Mouse (Mus musculus): ENCODE results near the gene Cplx3. TPM values are rescaled to one million over a fixed set of nuclear protein-coding genes. Genes with fewer than 3 reads are reported as not detected.

Gene Cplx3
- total RNA-seq, 1 experiment from 2014 or later = 0.15 TPM

GRCm38 (mm10) chr9:57550126-57550862 lies 55.8 kb downstream of the Cplx3 start:
- ATAC-seq (replicated peaks in 1 of 2; ENCODE audit: insufficient read depth in 1 of 2, low FRiP score in 2 of 2, low TSS enrichment in 1 of 2, low read depth in 1 of 2, poor library complexity in 2 of 2, severe bottlenecking in 2 of 2) = no peak

Other genes starting within 250 kb of the Cplx3 start
- gene Ppcdc, start 166.2 kb downstream of the Cplx3 start, total RNA-seq (2017) = 29.9 and 37.0 TPM in 2 replicates
- gene Scamp5, start 138.2 kb downstream of the Cplx3 start, total RNA-seq (2017) = 0.10 TPM in 1 of 2 replicates, not detected in the other
- not detected in 2 replicates for gene Rpp25, start 102.3 kb downstream of the Cplx3 start, total RNA-seq (2017)
- 54.6 and 80.4 TPM in 2 replicates for gene Cox5a, start 85.0 kb downstream of the Cplx3 start, total RNA-seq (2017)
- gene Fam219b, start 68.8 kb downstream of the Cplx3 start, total RNA-seq (2017) = 16.7 and 18.6 TPM in 2 replicates
- 9.9 and 11.2 TPM in 2 replicates for gene Mpi, start 53.5 kb downstream of the Cplx3 start, total RNA-seq (2017)
- 15.3 and 25.0 TPM in 2 replicates for gene Scamp2, start 45.3 kb downstream of the Cplx3 start, total RNA-seq (2017)
- gene Ulk3, start 16.8 kb downstream of the Cplx3 start, total RNA-seq (2017) = 2.8 and 5.0 TPM in 2 replicates
- gene Lman1l, start 14.5 kb upstream of the Cplx3 start, total RNA-seq (2017) = not detected in 2 replicates
- 166 and 212 TPM in 2 replicates for gene Csk, start 47.4 kb upstream of the Cplx3 start, total RNA-seq (2017)
- not detected in 2 replicates for gene Cyp1a2, start 77.4 kb upstream of the Cplx3 start, total RNA-seq (2017)
- gene Cyp1a1, start 81.6 kb upstream of the Cplx3 start, total RNA-seq (2017) = not detected in 2 replicates
- 5.4 and 8.0 TPM in 2 replicates for gene Edc3, start 102.3 kb upstream of the Cplx3 start, total RNA-seq (2017)
- 73.3 and 89.1 TPM in 2 replicates for gene Clk3, start 159.6 kb upstream of the Cplx3 start, total RNA-seq (2017)
- gene Arid3b, start 230.5 kb upstream of the Cplx3 start, total RNA-seq (2017) = 4.6 and 8.6 TPM in 2 replicates

Measured in hematopoietic stem cell, adult 5-6 weeks (primary cell).